Mouse (Mus musculus): Measurements from ENCODE around the gene 2310046K23Rik. TPM values are rescaled to one million over a fixed set of nuclear protein-coding genes. Genes with fewer than 3 reads are reported as not detected.

The 2310046K23Rik gene
- not detected in 2 replicates for polyA plus RNA-seq (2015; fragmentation: Nextera tagmentation; extraction: Ambion mirVana)

GRCm38 (mm10) chr3:92534411-92534810 lies at the start of gene 2310046K23Rik:
Gene 2310046K23Rik (minus strand): TSS chr3:92534511.
- ATAC-seq (replicated peaks) = no peak
- WGBS = 96% methylated on average over 3 of the region's 3 CpGs
- H3K27me3 ChIP-seq = no peaks in the 10 kb centered on the region
- H3K4me1 ChIP-seq = no peaks in the 10 kb centered on the region
- H3K36me3 ChIP-seq = no peaks in the 10 kb centered on the region
- H3K4me3 ChIP-seq = no peak within 1 kb of the TSS
- no peak within 1 kb of the TSS for H3K27ac ChIP-seq (replicated peaks)
- no peak within 1 kb of the TSS for H3K9ac ChIP-seq (replicated peaks)
- H3K4me2 ChIP-seq (replicated peaks) = no peak within 1 kb of the TSS
- H3K9me3 ChIP-seq = no peaks in the 10 kb centered on the region

DNA sequence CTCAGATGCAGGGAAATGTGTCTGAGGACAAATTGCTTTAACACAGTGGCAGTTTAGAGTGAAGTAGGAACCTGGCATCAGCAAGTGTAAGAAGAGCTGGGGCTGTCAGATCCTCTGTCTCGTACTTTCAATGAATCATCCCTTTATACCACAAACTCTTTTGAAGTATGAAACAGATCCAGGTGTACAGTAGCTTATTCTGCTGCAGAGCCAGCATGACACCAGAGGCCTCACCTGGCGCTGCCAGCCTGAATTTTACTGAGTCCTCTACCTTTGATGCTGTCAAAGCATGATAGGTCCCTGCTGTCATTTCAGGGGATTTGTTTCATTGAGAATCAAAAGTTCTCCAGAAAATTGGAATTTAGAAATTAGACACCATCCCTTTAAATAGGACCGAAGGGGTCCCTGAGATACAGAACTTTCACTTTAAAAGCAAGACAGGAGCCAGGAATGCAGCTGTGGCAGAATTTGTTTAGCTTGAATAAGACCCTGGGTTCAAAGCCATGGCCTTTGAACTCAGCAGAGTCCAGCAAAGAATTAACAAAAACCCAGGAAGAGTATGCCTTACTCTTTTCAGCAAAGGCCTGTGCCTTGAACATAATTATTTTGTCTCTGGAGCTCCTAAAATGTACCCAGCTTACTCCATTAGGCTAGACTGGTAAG lies 49.0 kb upstream of the 2310046K23Rik start:
- 66% methylated on average over 3 of the region's 3 CpGs for WGBS
- H3K4me1 ChIP-seq = no peaks in the 10 kb centered on the region
- peak; percentile 38; the same call in 1 of the 2 replicates for ATAC-seq (replicated peaks)
- no peak overlapping the region for H3K4me3 ChIP-seq
- no peak overlapping the region for H3K4me2 ChIP-seq (replicated peaks)
- H3K9ac ChIP-seq (replicated peaks) = no peak overlapping the region
- no peaks in the 10 kb centered on the region for H3K27me3 ChIP-seq
- no peak overlapping the region for H3K27ac ChIP-seq (replicated peaks)
- H3K36me3 ChIP-seq = no peaks in the 10 kb centered on the region
- H3K9me3 ChIP-seq = no peaks in the 10 kb centered on the region

- H3K9me3 ChIP-seq = no peaks in the 10 kb centered on the region
- no peaks in the 10 kb centered on the region for H3K4me1 ChIP-seq
- H3K27me3 ChIP-seq = no peaks in the 10 kb centered on the region
- H3K4me2 ChIP-seq (replicated peaks) = no peak overlapping the region
- no peak overlapping the region for H3K27ac ChIP-seq (replicated peaks)
- H3K4me3 ChIP-seq = no peak overlapping the region
- WGBS = 83% methylated on average over 1 of the region's 1 CpGs
- H3K9ac ChIP-seq (replicated peaks) = no peak overlapping the region
- no peak for ATAC-seq (replicated peaks)
- no peaks in the 10 kb centered on the region for H3K36me3 ChIP-seq
Observed at GRCm38 (mm10) chr3:92579508-92579907, 45.2 kb upstream of the 2310046K23Rik start.

GRCm38 (mm10) chr3:92578652-92579413 lies 44.5 kb upstream of the 2310046K23Rik start:
- H3K9ac ChIP-seq (replicated peaks) = no peak overlapping the region
- no peak overlapping the region for H3K27ac ChIP-seq (replicated peaks)
- no peaks in the 10 kb centered on the region for H3K4me1 ChIP-seq
- no peaks in the 10 kb centered on the region for H3K27me3 ChIP-seq
- 67% methylated on average over 4 of the region's 4 CpGs for WGBS
- H3K36me3 ChIP-seq = no peaks in the 10 kb centered on the region
- ATAC-seq (replicated peaks) = no peak
- no peaks in the 10 kb centered on the region for H3K9me3 ChIP-seq
- no peak overlapping the region for H3K4me3 ChIP-seq
- no peak overlapping the region for H3K4me2 ChIP-seq (replicated peaks)

- Histone ChIP-seq H3K9ac (replicated peaks) (no peak within 1 kb of the TSS), H3K4me1 (no peaks in the 10 kb centered on the region), H3K27ac (replicated peaks) (no peak within 1 kb of the TSS), H3K4me3 (no peak within 1 kb of the TSS), H3K27me3 (no peaks in the 10 kb centered on the region), H3K4me2 (replicated peaks) (no peak within 1 kb of the TSS), H3K9me3 (no peaks in the 10 kb centered on the region), H3K36me3 (no peaks in the 10 kb centered on the region)
- WGBS = 87% methylated on average over 1 of the region's 1 CpGs
- no peak for ATAC-seq (replicated peaks)
Observed at GRCm38 (mm10) chr3:92573449-92574041, 39.2 kb upstream of the 2310046K23Rik start, which contains the start of gene Ivl. Gene Ivl (minus strand): TSS chr3:92573735.

DNA sequence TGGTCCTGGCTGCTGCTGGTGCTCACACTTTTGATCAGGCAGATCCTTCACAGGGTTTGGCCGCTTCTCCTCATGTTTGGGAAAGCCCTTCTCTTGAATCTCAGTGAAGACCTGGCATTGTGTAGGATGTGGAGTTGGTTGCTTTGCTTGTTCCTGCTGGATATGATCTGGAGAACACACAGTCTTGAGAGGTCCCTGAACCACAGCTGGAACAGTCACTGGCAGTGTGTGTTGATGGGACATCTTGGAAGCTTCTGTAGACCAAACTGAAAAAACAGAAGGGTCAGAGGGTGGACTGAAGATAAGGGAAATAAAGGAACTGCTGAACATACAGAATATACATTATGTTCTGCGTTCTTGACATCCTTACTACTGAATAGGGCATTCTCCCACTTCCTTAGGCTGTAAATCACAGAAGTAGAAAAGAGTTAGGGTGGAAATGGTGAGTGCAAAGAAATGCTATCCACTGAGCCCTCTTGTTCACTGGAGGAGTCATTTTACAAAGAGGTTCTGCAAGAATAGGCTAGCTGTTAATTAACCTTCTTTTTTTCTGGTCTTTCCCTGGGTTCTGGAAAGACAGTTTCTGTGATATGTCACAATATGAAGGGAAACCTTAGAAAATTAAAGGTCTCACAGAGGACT lies 38.3 kb upstream of the 2310046K23Rik start:
- no peak overlapping the region for H3K27ac ChIP-seq (replicated peaks)
- no peak overlapping the region for H3K4me2 ChIP-seq (replicated peaks)
- 62% methylated on average over 2 of the region's 2 CpGs for WGBS
- H3K27me3 ChIP-seq = no peaks in the 10 kb centered on the region
- no peak overlapping the region for H3K9ac ChIP-seq (replicated peaks)
- no peaks in the 10 kb centered on the region for H3K9me3 ChIP-seq
- no peak for ATAC-seq (replicated peaks)
- no peak overlapping the region for H3K4me3 ChIP-seq
- no peaks in the 10 kb centered on the region for H3K36me3 ChIP-seq
- H3K4me1 ChIP-seq = no peaks in the 10 kb centered on the region

DNA sequence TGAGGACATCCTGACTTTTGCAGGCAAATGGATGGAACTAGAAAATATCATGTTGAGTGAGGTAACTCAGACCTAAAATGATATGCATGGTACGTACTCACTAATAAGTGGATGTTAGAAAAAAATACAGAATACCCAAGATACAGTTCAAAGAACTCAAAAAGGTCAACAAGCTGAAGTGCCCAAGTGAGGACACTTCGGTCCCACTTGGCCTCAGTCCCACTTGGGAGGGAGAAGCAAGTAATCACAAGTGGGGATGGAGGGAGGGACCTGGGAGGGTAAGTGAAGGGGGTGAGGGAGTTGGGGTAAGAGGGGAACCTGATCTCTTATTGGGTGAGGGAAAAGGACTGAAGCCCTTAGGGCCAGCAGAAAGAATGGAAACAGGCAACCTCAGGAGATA lies 34.4 kb upstream of the 2310046K23Rik start:
- Histone ChIP-seq H3K27me3 (no peaks in the 10 kb centered on the region), H3K9me3 (no peaks in the 10 kb centered on the region), H3K4me1 (no peaks in the 10 kb centered on the region), H3K36me3 (no peaks in the 10 kb centered on the region), H3K27ac (replicated peaks) (no peak overlapping the region), H3K4me2 (replicated peaks) (no peak overlapping the region), H3K4me3 (no peak overlapping the region), H3K9ac (replicated peaks) (no peak overlapping the region)
- no peak for ATAC-seq (replicated peaks)
- 91% methylated on average over 2 of the region's 2 CpGs for WGBS

DNA sequence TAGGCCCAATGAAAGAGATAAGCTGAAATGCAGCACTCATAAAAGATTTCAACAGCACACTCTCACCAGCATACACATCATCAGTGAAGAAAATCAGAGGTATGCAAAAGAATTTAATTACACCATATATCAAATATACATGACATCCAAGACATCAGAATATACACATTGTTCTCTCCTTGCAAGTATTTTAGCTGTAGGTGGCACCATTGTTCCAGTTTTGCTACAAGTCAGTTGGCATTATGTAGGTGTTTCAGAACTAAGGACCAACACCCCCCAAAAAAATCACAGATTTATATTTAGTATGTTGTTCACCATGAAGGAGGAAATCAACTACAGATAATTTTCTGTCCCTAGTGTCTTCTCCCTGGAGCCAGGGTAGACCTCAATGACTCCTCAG lies 31.1 kb upstream of the 2310046K23Rik start:
- no peak overlapping the region for H3K9ac ChIP-seq (replicated peaks)
- no peak overlapping the region for H3K4me3 ChIP-seq
- H3K9me3 ChIP-seq = no peaks in the 10 kb centered on the region
- H3K27ac ChIP-seq (replicated peaks) = no peak overlapping the region
- H3K36me3 ChIP-seq = no peaks in the 10 kb centered on the region
- no peak overlapping the region for H3K4me2 ChIP-seq (replicated peaks)
- ATAC-seq (replicated peaks) = no peak
- no peaks in the 10 kb centered on the region for H3K4me1 ChIP-seq
- H3K27me3 ChIP-seq = no peaks in the 10 kb centered on the region

- H3K9me3 ChIP-seq = no peaks in the 10 kb centered on the region
- no peak overlapping the region for H3K9ac ChIP-seq (replicated peaks)
- ATAC-seq (replicated peaks) = no peak
- H3K4me2 ChIP-seq (replicated peaks) = no peak overlapping the region
- no peak overlapping the region for H3K4me3 ChIP-seq
- H3K27ac ChIP-seq (replicated peaks) = no peak overlapping the region
- no peaks in the 10 kb centered on the region for H3K4me1 ChIP-seq
- no peaks in the 10 kb centered on the region for H3K36me3 ChIP-seq
- no peaks in the 10 kb centered on the region for H3K27me3 ChIP-seq
Observed at GRCm38 (mm10) chr3:92512325-92512724, 22.0 kb downstream of the 2310046K23Rik start.

- no peak overlapping the region for H3K4me3 ChIP-seq
- no peak overlapping the region for H3K27ac ChIP-seq (replicated peaks)
- no peaks in the 10 kb centered on the region for H3K27me3 ChIP-seq
- H3K4me1 ChIP-seq = no peaks in the 10 kb centered on the region
- no peaks in the 10 kb centered on the region for H3K9me3 ChIP-seq
- no peak overlapping the region for H3K4me2 ChIP-seq (replicated peaks)
- H3K36me3 ChIP-seq = no peaks in the 10 kb centered on the region
- no peak overlapping the region for H3K9ac ChIP-seq (replicated peaks)
- ATAC-seq (replicated peaks) = no peak; the same call in 1 of the 2 replicates
Observed at GRCm38 (mm10) chr3:92510786-92511185, 23.5 kb downstream of the 2310046K23Rik start.

- H3K9ac ChIP-seq (replicated peaks) = no peak overlapping the region
- WGBS = 86% methylated on average over 1 of the region's 1 CpGs
- no peaks in the 10 kb centered on the region for H3K36me3 ChIP-seq
- no peaks in the 10 kb centered on the region for H3K4me1 ChIP-seq
- ATAC-seq (replicated peaks) = no peak
- H3K9me3 ChIP-seq = no peaks in the 10 kb centered on the region
- H3K27me3 ChIP-seq = no peaks in the 10 kb centered on the region
- H3K27ac ChIP-seq (replicated peaks) = no peak overlapping the region
- no peak overlapping the region for H3K4me3 ChIP-seq
- H3K4me2 ChIP-seq (replicated peaks) = no peak overlapping the region
Observed at GRCm38 (mm10) chr3:92508185-92508584, 26.1 kb downstream of the 2310046K23Rik start.

- no peak overlapping the region for H3K4me2 ChIP-seq (replicated peaks)
- no peaks in the 10 kb centered on the region for H3K36me3 ChIP-seq
- no peak overlapping the region for H3K27ac ChIP-seq (replicated peaks)
- no peaks in the 10 kb centered on the region for H3K9me3 ChIP-seq
- no peaks in the 10 kb centered on the region for H3K4me1 ChIP-seq
- H3K4me3 ChIP-seq = no peak overlapping the region
- no peaks in the 10 kb centered on the region for H3K27me3 ChIP-seq
- no peak overlapping the region for H3K9ac ChIP-seq (replicated peaks)
- no peak for ATAC-seq (replicated peaks)
Observed at GRCm38 (mm10) chr3:92503528-92503927, 30.8 kb downstream of the 2310046K23Rik start.

All from forebrain, embryonic 15.5 days (tissue).